Mouse (Mus musculus) frontal cortex, postnatal 14 days (tissue): ENCODE results near the gene Pcna.

ENCODE experiments used
- DNase-seq, 2 experiments: peaks; one replicate each; pipeline ENCODE4 v3.0.0; 2022; ENCODE audit warnings: low spot score in 2 of 2

Pcna gene

DNA sequence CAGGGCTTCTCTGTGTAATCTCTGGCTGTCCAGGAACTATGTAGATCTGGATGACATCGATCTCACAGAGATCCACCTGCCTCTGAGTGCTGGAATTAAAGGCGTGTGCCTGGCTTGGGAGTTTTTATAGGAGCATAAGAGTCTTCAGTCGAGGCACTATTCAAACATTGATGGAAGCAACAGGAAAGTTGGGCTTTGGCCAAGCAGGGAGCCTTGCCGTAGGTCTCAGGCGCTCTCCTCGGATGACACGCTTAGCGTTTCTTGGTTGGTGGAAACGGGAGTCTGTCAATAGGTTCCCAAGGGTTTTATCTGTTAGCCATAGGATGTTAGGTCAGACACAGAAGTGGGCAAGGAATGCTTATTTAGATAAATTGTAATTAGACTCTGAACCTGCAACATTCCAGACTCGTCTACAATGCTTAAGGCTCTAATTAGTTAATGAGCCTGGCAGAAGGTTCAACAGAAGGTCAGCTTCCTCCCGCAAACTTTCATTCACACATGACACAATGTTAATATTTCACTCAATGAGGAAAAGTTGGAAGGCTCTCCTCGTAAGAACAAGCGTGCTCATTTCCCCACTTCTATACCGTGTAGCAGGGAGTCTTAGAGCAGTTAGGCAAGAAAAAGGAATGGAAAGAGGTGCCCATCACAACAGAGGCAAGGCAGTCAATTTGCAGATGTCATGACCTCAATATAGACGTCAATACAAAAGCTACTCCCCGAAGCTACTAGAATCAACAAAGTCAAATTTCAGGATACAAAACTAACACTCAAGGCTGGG, 18.9 kb downstream of the Pcna start:
- no peak for DNase-seq

DNA sequence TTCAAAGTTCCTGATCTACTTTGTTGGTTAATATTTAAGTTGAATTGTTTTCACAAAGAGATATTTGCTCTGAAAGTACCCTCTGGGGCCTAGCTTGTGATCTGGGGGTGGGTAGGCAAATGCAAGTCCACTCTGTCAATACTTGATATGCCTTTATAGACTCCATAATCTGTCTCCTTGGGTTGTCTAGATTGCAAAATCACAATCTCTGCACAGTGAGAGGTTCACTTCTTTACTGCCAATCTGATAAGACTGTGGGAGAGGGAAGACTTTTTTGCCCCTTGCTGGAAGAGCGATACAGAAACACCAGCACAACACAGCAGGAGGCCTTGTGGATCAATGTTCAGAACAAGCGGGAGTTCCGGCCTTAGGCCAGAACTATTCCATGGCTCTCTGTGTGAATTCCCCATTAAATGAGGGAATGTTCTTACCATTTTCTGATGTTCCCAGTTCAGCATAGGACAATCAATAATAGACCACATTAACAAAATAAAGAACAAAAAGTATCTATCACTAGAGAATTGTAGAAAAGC, 20.6 kb downstream of the Pcna start:
- no peak for DNase-seq

DNA sequence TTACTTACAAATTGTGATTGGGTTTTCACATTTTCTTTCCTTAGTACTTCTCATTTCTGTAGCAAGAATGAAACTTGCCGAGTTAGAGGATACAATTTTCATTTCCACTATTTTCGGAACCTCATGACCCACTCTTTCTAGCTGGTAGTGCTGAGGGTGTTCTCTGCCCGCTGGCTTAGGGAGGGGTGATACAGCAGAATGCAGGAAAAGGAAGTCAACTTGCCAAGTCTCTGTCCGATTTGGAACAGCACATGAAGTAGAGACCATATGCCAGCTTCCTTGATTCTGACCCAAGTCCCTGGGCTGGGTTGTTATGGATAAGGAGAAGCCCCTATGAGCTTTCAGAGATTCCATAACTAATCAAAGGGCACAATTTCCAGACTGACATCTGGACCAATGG, 28.8 kb downstream of the Pcna start:
- no peak for DNase-seq

DNA sequence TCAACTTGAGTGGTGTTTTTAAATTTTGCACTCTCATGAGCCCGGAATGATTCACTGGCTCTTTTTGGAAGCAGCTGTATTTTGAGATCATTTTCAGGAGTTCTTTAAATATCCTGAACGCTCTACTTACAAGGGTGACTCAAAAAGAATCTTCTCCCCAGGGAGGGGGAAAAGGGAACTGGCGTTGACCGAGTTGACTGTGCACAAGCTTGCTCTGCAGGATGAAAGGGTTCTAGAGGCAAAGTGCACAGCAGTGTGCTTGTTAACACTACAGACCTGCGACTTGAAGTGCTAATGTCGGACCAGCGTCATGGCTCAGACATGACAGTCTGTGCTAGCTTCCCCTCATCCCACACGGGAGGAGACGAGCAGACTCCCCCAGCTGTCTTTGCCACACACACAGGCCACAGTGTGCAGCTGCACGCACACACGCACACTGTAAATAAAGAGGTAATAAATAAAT, 31.5 kb downstream of the Pcna start:
- DNase-seq, result peak in 1 of 2 experiments; percentile 12

DNA sequence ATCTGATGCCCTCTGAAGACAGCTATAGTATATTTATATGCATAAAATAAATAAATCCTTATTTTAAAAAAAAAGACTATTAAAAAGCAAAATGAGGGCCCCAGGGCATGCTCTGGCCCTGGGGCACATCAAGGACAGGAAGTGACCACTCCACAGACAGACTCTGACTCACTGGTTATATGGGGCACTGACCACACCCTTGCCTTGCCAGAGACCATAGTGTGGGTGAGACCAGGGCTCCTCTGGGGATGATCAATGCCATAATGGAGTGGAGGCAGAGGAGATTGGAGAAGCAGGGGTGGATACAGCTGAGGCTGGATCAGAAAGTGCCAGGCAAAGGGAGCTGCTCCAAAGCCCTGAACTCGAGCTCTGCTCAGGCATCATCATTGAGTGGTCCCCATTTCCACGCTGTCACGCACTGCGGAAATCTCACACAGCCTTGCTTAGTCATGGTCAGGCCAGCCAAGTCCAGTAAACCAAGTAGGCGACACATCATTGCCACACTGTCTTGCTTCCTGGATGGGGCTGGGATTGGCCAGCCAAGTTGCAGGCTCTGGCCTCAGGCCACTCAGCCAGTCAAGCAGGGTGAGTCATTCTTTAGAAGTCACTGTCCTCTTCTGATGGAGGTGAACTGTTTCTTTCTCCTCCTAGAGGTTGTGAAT, 41.0 kb downstream of the Pcna start:
- no peak for DNase-seq

DNA sequence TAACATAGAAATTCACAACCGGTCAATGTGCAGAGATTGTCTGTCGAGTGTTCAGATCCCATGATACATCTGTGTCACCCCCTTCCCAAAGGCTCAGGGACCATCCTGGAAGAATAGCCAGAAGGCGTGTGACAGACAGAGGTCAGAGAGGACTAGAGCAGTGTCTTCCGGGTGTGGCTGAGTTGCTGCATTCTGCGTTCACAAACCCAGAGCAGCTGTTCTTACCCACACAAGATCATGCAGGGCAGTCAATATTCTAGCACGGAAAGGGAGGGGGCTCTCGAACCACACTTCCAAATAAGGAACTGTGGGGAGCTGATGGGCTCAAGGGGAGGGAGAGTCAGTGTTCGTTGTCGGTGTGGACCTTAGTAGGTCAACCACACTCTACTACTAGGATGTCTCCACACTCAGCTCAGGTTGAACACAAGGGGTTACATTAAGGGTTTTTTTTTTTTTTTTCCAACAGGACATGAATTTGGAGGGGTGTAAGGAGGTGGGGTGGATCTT, 42.3 kb downstream of the Pcna start:
- DNase-seq, result no peak

DNA sequence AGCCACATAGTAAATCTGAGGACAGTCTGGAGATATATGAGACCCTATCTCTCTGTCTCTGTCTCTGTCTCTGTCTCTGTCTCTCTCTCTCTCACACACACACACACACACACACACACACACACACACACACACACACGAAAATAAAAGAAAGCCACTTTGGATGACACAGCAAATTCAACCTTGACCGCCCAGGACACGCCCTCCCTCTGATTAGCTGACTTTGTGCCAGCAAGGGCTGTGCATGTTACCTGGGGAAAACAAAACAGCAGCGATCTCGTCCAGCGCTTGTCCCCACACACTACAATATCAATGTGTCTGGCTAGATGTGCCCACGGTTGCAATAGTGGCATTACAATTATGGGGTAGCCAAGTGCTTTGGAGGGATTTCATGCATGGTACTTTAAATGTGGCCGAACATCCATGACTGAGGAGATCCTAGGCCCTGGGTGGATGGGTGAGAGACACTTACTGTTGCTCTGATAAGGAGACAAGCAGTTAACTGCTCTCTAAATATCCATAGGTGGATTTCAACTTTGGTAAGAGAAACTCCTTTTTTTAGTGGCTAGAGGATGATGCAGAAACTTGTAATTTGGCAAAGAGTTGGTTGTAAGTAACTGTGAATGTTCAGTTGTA, 44.8 kb downstream of the Pcna start:
- DNase-seq, result no peak

DNA sequence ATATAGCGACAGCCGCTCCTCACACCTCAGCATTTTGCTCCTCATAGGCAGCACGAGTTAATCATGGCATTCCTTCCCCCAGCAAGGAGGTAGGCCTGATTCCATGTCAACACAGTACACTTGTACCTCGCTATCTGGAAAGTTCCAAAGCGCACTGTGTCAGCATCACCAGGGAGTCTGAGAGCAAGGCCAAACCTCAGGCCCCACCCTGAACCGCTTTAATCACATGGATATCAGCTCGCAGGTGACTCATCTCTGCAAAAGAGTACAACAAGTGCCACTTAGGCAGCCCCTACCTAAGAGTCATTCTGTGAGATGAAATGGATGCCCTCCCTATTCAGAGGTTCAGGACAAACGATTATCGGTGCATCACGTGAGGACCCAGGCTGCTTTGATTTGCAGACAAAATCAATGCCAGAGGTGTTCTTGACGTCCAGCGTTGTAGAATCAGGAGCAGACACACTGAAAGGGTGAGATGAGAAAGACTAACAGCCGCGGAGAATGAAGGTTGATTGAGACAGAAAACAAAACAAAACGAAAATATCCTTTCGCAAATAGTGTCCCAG, 46.7 kb downstream of the Pcna start:
- no peak for DNase-seq

DNA sequence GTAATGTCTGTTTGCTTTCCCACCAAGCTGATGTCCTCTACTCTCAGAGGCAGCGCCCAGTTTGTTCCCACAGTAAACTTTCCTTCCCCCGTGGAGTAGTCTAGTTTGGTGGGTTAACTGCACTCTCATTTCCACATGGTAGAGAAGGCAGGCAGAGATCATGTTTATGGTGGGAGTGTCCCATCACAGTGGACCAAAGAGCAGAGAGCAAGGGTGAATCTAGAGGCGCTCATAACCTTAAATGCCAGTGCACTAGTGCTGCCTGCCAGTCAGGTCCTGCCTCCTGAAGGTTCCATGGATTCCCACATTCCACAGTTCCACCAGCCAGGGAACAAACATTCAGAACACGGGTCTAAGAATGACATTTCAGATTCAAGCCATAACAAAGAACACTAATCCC, 47.6 kb downstream of the Pcna start:
- no peak for DNase-seq

DNA sequence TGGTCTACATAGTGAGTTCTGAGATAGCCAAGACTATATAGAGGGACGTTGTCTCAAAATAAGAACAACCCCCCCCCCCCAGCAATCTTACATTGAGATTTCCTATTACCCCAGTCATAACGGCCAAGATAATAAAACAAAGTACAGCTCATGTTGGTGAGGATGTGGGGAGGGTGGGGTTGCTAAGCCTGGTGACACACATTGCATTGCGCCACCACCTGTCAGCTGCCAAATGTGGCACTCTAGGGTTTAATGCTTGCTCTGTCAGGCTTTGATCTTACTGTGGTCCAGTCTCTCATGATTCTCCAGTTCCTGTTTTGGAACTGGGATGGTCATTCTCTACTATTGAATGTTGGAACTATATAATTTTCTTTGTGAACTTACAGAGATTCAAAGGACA, 49.3 kb downstream of the Pcna start:
- no peak for DNase-seq

DNA sequence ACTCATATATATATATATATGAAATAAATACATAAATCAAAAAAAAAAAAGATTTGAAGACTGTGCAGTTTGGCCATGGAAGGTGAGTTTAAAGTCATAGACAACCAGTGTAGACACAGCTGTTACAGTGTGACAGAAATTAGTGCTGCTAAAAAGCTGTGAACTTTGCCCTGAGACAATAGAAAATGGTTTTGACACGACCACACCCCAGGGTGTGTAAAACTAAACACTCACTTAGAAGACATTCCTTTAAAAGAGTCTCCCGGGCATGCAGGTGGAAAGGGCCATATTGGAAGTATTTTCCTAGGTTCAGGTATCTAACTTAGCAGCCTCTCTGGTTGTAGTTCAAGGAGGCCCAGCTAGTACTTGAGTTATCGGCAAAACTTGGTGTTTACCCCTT, 49.9 kb downstream of the Pcna start:
- no peak for DNase-seq
